In genomic region chr2:105680999-105681710, GRCm38 (mm10) we compare ENCODE assay signal across 10 mouse cellular contexts. TPM values are rescaled to one million over a fixed set of nuclear protein-coding genes. Genes with fewer than 3 reads are reported as not detected.
DNase-seq lines count a peak whose midpoint lies in the region; ATAC-seq lines count a peak whose summit lies in the region.
"Had no signal": no experiment of that assay in that cellular context is flagged by ENCODE, and none has a peak within 500 bp of the region (broad histone marks: within the 10 kb centered on the region; RNA-seq: fewer than 3 reads in every experiment).

No protein-coding gene starts in this region.

- no peaks in the 10 kb centered on the region for H3K36me3 ChIP-seq in hindbrain, embryonic 14.5 days (replicated peaks; ENCODE audit: control insufficient read depth, insufficient read depth)
- H3K36me3 ChIP-seq: limb, embryonic 15.5 days had no signal

- H3K4me2 ChIP-seq in hindbrain, embryonic 14.5 days (replicated peaks): peak overlapping the region; percentile 41
- H3K4me2 ChIP-seq: limb, embryonic 15.5 days had no signal

- H3K9me3 ChIP-seq in hindbrain, embryonic 14.5 days (ENCODE audit: control insufficient read depth, low read length): no peaks in the 10 kb centered on the region
- H3K9me3 ChIP-seq: limb, embryonic 15.5 days had no signal

- DNase-seq in embryo, embryonic 10.5 days (ENCODE audit: low spot score): peak; percentile 65
- no peak for DNase-seq in embryo, embryonic 10 days (ENCODE audit: low spot score)
- peak; percentile 68 for DNase-seq in embryo, embryonic 11 days
- DNase-seq in hindbrain, embryonic 14.5 days (ENCODE audit: low spot score): peak; percentile 44
- DNase-seq in neural tube, embryonic 10.5 days (ENCODE audit: extremely low spot score, low spot score): peak; percentile 62
- no peak for DNase-seq in left cerebral cortex, postnatal 25 days (ENCODE audit: low spot score in 2 of 2)
- DNase-seq in layer of hippocampus, adult 8-10 months (ENCODE audit: low spot score in 2 of 2): no peak
- DNase-seq in lung, postnatal 25 days (ENCODE audit: low spot score): no peak
- DNase-seq: heart, postnatal 4 days had no signal

- peak overlapping the region; percentile 40 for H3K9ac ChIP-seq in hindbrain, embryonic 14.5 days
- H3K9ac ChIP-seq: limb, embryonic 15.5 days had no signal

- peak overlapping the region; percentile 26; the same call in 1 of the 2 replicates for H3K27ac ChIP-seq in hindbrain, embryonic 14.5 days
- H3K27ac ChIP-seq: limb, embryonic 15.5 days had no signal

- intact Hi-C loops in left cerebral cortex, postnatal 25 days (cut with DNase I): no loop called here

- peaks cover 83% of the 10 kb centered on the region for H3K27me3 ChIP-seq in hindbrain, embryonic 14.5 days (ENCODE audit: control insufficient read depth, insufficient read depth, low read length)

- H3K4me3 ChIP-seq in hindbrain, embryonic 14.5 days (replicated peaks; ENCODE audit: low read length): peak overlapping the region; percentile 17
- H3K4me3 ChIP-seq: limb, embryonic 15.5 days had no signal

- no peak; the same call in 1 of the 2 replicates for ATAC-seq in hindbrain, embryonic 14.5 days (ENCODE audit: low FRiP score)

- WGBS in hindbrain, embryonic 14.5 days: 4% methylated on average over 30 of the region's 30 CpGs

- H3K4me1 ChIP-seq in hindbrain, embryonic 14.5 days (replicated peaks; ENCODE audit: control insufficient read depth, insufficient read depth, low read length): no peaks in the 10 kb centered on the region

RNA-seq across cellular contexts. Expression of gene Pax6, which starts 12.5 kb away (rescaled TPM):
- polyA plus RNA-seq in hindbrain, embryonic 14.5 days (2014; fragmentation: Nextera tagmentation; extraction: Ambion mirVana): 26.9 and 28.1 TPM in 2 replicates
- total RNA-seq in left cerebral cortex, postnatal 25 days (2021): 1 to 10 TPM; 8.4 to 8.5 TPM
- total RNA-seq in layer of hippocampus, adult 8-10 months (2022): 10 to 100 TPM; 12.5 to 17.6 (median 12.8) TPM

Comparison
In these comparisons a context has a peak if more than half of its experiments do, and no peak if none do; other contexts are left out.
1. DNase-seq: peak in embryo, embryonic 10.5 days (single experiment), embryo, embryonic 11 days (single experiment), hindbrain, embryonic 14.5 days (single experiment) and neural tube, embryonic 10.5 days (single experiment); none in embryo, embryonic 10 days (single experiment), left cerebral cortex, postnatal 25 days (0 of 2), layer of hippocampus, adult 8-10 months (0 of 2) and lung, postnatal 25 days (single experiment).